Mouse (Mus musculus) CH12.LX (cell line): ENCODE measurements around the gene Enah. TPM values are rescaled to one million over a fixed set of nuclear protein-coding genes. Genes with fewer than 3 reads are reported as not detected.

Source experiments
- DNase-seq: peaks from one replicate; pipeline ENCODE4 v3.0.0-alpha.2; 2013; ENCODE audit errors: extremely low read depth
- H3K27ac ChIP-seq: 2 replicates; pipeline ENCODE4 v1.5.1; 2012; ENCODE audit warnings: low read depth, mild to moderate bottlenecking, control low read depth, moderate library complexity; ENCODE audit not compliant: insufficient read depth
- H3K27me3 ChIP-seq: replicated peaks from 2 replicates; pipeline ENCODE3; 2012; ENCODE audit warnings: inconsistent platforms
- H3K36me3 ChIP-seq, 2 experiments: replicated peaks in 1 of 2; 2 replicates each; pipeline versions ENCODE3 to v1.6.1; 2012; ENCODE audit warnings: inconsistent platforms in 1 of 2, low read length in 1 of 2, mild to moderate bottlenecking in 1 of 2, mixed read lengths in 1 of 2, moderate library complexity in 1 of 2; ENCODE audit not compliant: control insufficient read depth in 1 of 2, insufficient read depth in 1 of 2
- H3K4me1 ChIP-seq, 2 experiments: 2 replicates each; pipeline ENCODE4 v1.6.1; 2012; ENCODE audit warnings: inconsistent platforms in 1 of 2, moderate library complexity in 1 of 2; ENCODE audit not compliant: insufficient read depth in 2 of 2, control insufficient read depth in 1 of 2
- H3K4me2 ChIP-seq: 2 replicates; pipeline ENCODE4 v1.6.1; 2012; ENCODE audit warnings: low read depth, mild to moderate bottlenecking, control low read depth; ENCODE audit not compliant: poor library complexity, insufficient read depth, severe bottlenecking
- H3K4me3 ChIP-seq, 3 experiments: fragments of 150-350 bp in 1 of 3; sonication (generic) in 1 of 3; replicated peaks in 1 of 3; 2 replicates each; pipeline versions ENCODE3 to v1.5.1; 2011 to 2012; ENCODE audit warnings: low read depth in 2 of 3, low read length in 2 of 3, mild to moderate bottlenecking in 2 of 3, moderate library complexity in 2 of 3, control low read depth in 1 of 3, improper control_type of control experiment in 1 of 3, inconsistent platforms in 1 of 3, mixed read lengths in 1 of 3; ENCODE audit not compliant: poor library complexity in 1 of 3
- H3K79me2 ChIP-seq: replicated peaks from 2 replicates; pipeline ENCODE4 v1.6.1; 2012; ENCODE audit warnings: mild to moderate bottlenecking, moderate library complexity; ENCODE audit not compliant: control insufficient read depth, poor library complexity, insufficient read depth, severe bottlenecking; ENCODE audit errors: extremely low read depth
- H3K9ac ChIP-seq: 2 replicates; pipeline ENCODE4 v1.6.1; 2012; ENCODE audit warnings: low read depth, mild to moderate bottlenecking, control low read depth, moderate library complexity; ENCODE audit not compliant: insufficient read depth
- H3K9me3 ChIP-seq: replicated peaks from 2 replicates; pipeline ENCODE3; 2012; ENCODE audit warnings: low read length, inconsistent platforms, mixed read lengths
- BHLHE40 ChIP-seq: IDR thresholded peaks from 2 replicates; pipeline ENCODE4 v1.6.1; 2011; ENCODE audit warnings: mild to moderate bottlenecking, low read depth, low read length, improper control_type of control experiment
- CHD2 ChIP-seq: IDR thresholded peaks from 2 replicates; pipeline ENCODE4 v1.6.1; 2011; ENCODE audit warnings: low read length, improper control_type of control experiment
- CTCF ChIP-seq, 2 experiments: IDR thresholded peaks in 1 of 2; conservative IDR thresholded peaks in 1 of 2; 2 replicates each; pipeline ENCODE4 v1.5.1; 2011 to 2012; ENCODE audit warnings: low read depth in 2 of 2, low read length in 2 of 2, improper control_type of control experiment in 1 of 2, inconsistent platforms in 1 of 2, mild to moderate bottlenecking in 1 of 2, moderate library complexity in 1 of 2
- EP300 ChIP-seq: IDR thresholded peaks from 2 replicates; pipeline ENCODE4 v1.6.1; 2011; ENCODE audit warnings: low read length, improper control_type of control experiment
- ETS1 ChIP-seq: conservative IDR thresholded peaks from 2 replicates; pipeline ENCODE4 v1.6.1; 2012; ENCODE audit warnings: low read depth, mild to moderate bottlenecking, inconsistent platforms, low read length, improper control_type of control experiment, moderate library complexity
- GABPA ChIP-seq: IDR thresholded peaks from 2 replicates; pipeline ENCODE4 v1.6.1; 2012; ENCODE audit warnings: low read depth, low read length, improper control_type of control experiment, inconsistent platforms; ENCODE audit not compliant: insufficient replicate concordance
- HCFC1 ChIP-seq: IDR thresholded peaks from 2 replicates; pipeline ENCODE4 v1.6.1; 2012; ENCODE audit warnings: low read depth, mild to moderate bottlenecking, inconsistent platforms, low read length, improper control_type of control experiment
- JUN ChIP-seq: IDR thresholded peaks from 2 replicates; pipeline ENCODE4 v1.6.1; 2011; ENCODE audit warnings: low read depth, mild to moderate bottlenecking, low read length, improper control_type of control experiment, moderate library complexity; ENCODE audit not compliant: insufficient read depth
- JUND ChIP-seq: conservative IDR thresholded peaks from 2 replicates; pipeline ENCODE4 v1.6.1; 2011; ENCODE audit warnings: low read depth, low read length, improper control_type of control experiment
- MEF2A ChIP-seq: IDR thresholded peaks from 2 replicates; pipeline ENCODE4 v1.6.1; 2014; ENCODE audit warnings: low read depth, mild to moderate bottlenecking, inconsistent platforms, low read length, improper control_type of control experiment, borderline replicate concordance
- MXI1 ChIP-seq: IDR thresholded peaks from 2 replicates; pipeline ENCODE4 v1.6.1; 2011; ENCODE audit warnings: mild to moderate bottlenecking, low read depth, low read length, improper control_type of control experiment
- NELFE ChIP-seq: IDR thresholded peaks from 2 replicates; pipeline ENCODE4 v1.6.1; 2011; ENCODE audit warnings: low read depth, low read length, improper control_type of control experiment
- NRF1 ChIP-seq: IDR thresholded peaks from 2 replicates; pipeline ENCODE4 v1.6.1; 2014; ENCODE audit warnings: low read depth, mild to moderate bottlenecking, inconsistent platforms, low read length, improper control_type of control experiment, moderate library complexity
- PAX5 ChIP-seq: IDR thresholded peaks from 2 replicates; pipeline ENCODE4 v1.6.1; 2012; ENCODE audit warnings: low read length, inconsistent platforms, mixed read lengths
- POLR2AphosphoS2 ChIP-seq: IDR thresholded peaks from 2 replicates; pipeline ENCODE4 v1.6.1; 2011; ENCODE audit warnings: low read depth, low read length, improper control_type of control experiment
- RAD21 ChIP-seq: IDR thresholded peaks from 2 replicates; pipeline ENCODE4 v1.6.1; 2011; ENCODE audit warnings: low read depth, mild to moderate bottlenecking, low read length, improper control_type of control experiment, moderate library complexity
- SMC3 ChIP-seq: IDR thresholded peaks from 2 replicates; pipeline ENCODE4 v1.6.1; 2011; ENCODE audit warnings: low read depth, low read length, improper control_type of control experiment
- TCF12 ChIP-seq: IDR thresholded peaks from 2 replicates; pipeline ENCODE4 v1.6.1; 2014; ENCODE audit warnings: low read depth, mild to moderate bottlenecking, inconsistent platforms, low read length, improper control_type of control experiment
- UBTF ChIP-seq: IDR thresholded peaks from 2 replicates; pipeline ENCODE4 v1.6.1; 2012; ENCODE audit warnings: low read depth, mild to moderate bottlenecking, inconsistent platforms, low read length, improper control_type of control experiment, moderate library complexity
- USF1 ChIP-seq: IDR thresholded peaks from 2 replicates; pipeline ENCODE4 v1.6.1; 2014; ENCODE audit warnings: low read depth, mild to moderate bottlenecking, inconsistent platforms, low read length, improper control_type of control experiment
- USF2 ChIP-seq: conservative IDR thresholded peaks from 2 replicates; pipeline ENCODE4 v1.6.1; 2011; ENCODE audit warnings: low read depth, low read length, improper control_type of control experiment
- ZC3H11A ChIP-seq: IDR thresholded peaks from 2 replicates; pipeline ENCODE4 v1.6.1; 2012; ENCODE audit warnings: low read depth, mild to moderate bottlenecking, inconsistent platforms, low read length, improper control_type of control experiment
- ZMIZ1 ChIP-seq: IDR thresholded peaks from 2 replicates; pipeline ENCODE4 v1.6.1; 2012; ENCODE audit warnings: low read depth, mild to moderate bottlenecking, inconsistent platforms, low read length, improper control_type of control experiment
- ZNF384 ChIP-seq: IDR thresholded peaks from 2 replicates; pipeline ENCODE4 v1.6.1; 2012; ENCODE audit warnings: low read depth, low read length, improper control_type of control experiment, inconsistent platforms
- dilution Hi-C: fragments of 300-500 bp; cut with MboI; formaldehyde crosslinking; loops from 2 replicates; pipeline ENCODE4 v1.14.3; 2020; ENCODE audit warnings: low sequenced_read_pairs; ENCODE audit not compliant: extremely low pct_unique_long_range_greater_than_20kb, extremely low pct_ligation_motif_present
- in situ Hi-C: fragments of 300-500 bp; cut with MboI; formaldehyde crosslinking; loops from 3 replicates; pipeline ENCODE4 v1.14.3; 2019; ENCODE audit warnings: low sequenced_read_pairs, low pct_ligation_motif_present, low pct_unique_long_range_greater_than_20kb, mixed read lengths
- polyA plus RNA-seq: library from polyadenylated mRNA; unstranded; fragments of >175 nt; gene quantifications from 2 replicates; pipeline ENCODE4 v1.2.1, GENCODE M21; 2012; ENCODE audit warnings: low read depth; ENCODE audit not compliant: insufficient read length
- total RNA-seq, 2 experiments: library from RNA; depleted of rRNA; stranded (reverse); fragments of 300-350 nt in 1 of 2; fragments of >200 nt in 1 of 2; gene quantifications; 2 replicates each; pipeline ENCODE4 v1.2.3; 2012 to 2014

The Enah gene
- total and polyA plus RNA-seq, 3 experiments: 45.3 to 75.3 (median 72.6) TPM

DNA sequence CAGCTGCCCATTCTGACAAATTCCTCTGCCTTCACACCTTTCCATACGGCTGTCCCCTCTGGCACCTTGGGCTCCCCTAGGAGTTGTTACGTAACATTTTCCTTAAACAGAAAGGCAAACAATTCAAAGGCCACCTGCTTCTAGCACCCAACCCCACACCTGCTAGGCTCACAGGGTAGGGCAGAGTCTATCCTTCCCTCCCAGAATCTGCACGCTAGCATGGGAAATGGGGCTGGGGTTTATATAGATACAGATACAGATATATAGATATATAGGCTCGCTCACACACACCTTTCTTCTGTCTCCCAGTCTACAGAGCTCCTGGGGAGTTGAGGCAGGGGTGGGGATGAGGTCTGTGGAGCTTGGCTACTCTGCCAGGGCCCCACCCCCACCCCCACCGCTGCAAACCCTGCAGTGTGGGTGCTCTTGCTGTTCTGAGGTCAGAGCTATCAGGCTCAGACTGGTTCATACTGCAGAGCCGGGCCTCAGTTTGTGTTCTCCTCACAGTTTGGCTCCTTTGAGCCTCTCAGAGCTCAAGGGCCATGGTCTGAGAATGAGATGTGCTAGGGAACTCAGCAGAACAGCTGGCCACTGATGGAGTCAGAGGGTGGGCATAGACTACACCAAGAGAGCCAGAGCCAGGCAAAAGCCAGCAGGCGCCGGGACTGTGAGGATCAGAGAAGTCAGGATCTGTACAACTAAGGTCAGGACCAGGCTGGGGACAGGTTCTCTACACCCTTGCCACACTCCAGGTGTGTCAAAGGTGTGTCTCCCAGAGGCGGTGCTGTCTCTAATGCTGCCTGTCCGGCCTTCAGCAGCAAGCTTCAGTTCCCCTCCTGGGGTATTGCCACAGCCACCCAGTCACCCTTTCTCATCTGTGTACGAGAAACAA, 154.6 kb downstream of the Enah start:
- TF ChIP-seq BHLHE40 (no peak), TCF12 (no peak), HCFC1 (no peak), EP300 (no peak), CHD2 (no peak), MEF2A (no peak), UBTF (no peak), CTCF (conservative IDR thresholded peaks at IDR 0.05 in 1 of 2, IDR thresholded peaks at IDR 0.05 in 1 of 2; ENCODE audit: low read depth in 2 of 2, low read length in 2 of 2) (no peak), JUND (no peak), SMC3 (no peak), JUN (no peak), POLR2AphosphoS2 (no peak)
- no peaks in the 10 kb centered on the region for H3K9me3 ChIP-seq
- H3K27me3 ChIP-seq: no peaks in the 10 kb centered on the region
- no peaks in the 10 kb centered on the region for H3K79me2 ChIP-seq
- dilution Hi-C loops: no loop called here
- no peak overlapping the region for H3K27ac ChIP-seq
- no peak overlapping the region for H3K9ac ChIP-seq
- peaks cover 6 to 31% of the 10 kb centered on the region in 2 experiments for H3K4me1 ChIP-seq
- in situ Hi-C loops: no loop called here
- H3K36me3 ChIP-seq: no peaks in the 10 kb centered on the region
- no peak overlapping the region for H3K4me2 ChIP-seq
- no peak overlapping the region for H3K4me3 ChIP-seq
- DNase-seq: no peak

DNA sequence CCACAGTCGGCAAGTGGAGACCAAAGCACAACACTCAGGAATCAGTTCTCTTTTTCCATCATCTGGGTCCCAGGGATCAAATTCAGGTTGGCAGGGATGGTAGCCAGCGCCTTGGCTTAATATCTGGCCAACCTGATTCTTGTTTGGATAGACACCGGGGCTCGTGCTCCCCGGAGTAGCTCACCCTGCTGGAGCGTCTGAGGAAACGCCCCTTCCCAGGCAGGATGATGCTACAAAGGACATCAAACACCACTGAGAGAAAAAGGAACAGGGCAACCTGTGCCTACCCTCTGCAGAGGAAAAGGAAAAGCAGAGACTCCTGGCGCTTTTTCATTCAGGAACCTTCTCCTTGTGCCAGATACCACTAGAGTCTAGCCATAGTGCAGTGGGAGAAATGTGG, 156.4 kb downstream of the Enah start:
- DNase-seq: no peak
- no peaks in the 10 kb centered on the region for H3K27me3 ChIP-seq
- no peaks in the 10 kb centered on the region for H3K79me2 ChIP-seq
- H3K4me2 ChIP-seq: no peak overlapping the region
- TF ChIP-seq RAD21 (no peak), JUN (no peak), HCFC1 (no peak), ZC3H11A (no peak), GABPA (no peak), NELFE (no peak), POLR2AphosphoS2 (no peak), MEF2A (no peak), CTCF (conservative IDR thresholded peaks at IDR 0.05 in 1 of 2, IDR thresholded peaks at IDR 0.05 in 1 of 2; ENCODE audit: low read depth in 2 of 2, low read length in 2 of 2) (no peak), ZNF384 (no peak), USF2 (no peak), BHLHE40 (no peak), PAX5 (no peak), MXI1 (no peak), USF1 (no peak), NRF1 (no peak), ZMIZ1 (no peak), JUND (no peak), CHD2 (no peak), ETS1 (no peak)
- dilution Hi-C loops (no loop called here), in situ Hi-C loops (no loop called here)
- H3K36me3 ChIP-seq: no peaks in the 10 kb centered on the region
- H3K9ac ChIP-seq: no peak overlapping the region
- H3K4me1 ChIP-seq: peaks cover 6 to 39% of the 10 kb centered on the region in 2 experiments
- H3K9me3 ChIP-seq: no peaks in the 10 kb centered on the region
- no peak overlapping the region for H3K4me3 ChIP-seq
- no peak overlapping the region for H3K27ac ChIP-seq
